Mouse (Mus musculus): ENCODE results near the gene Cdh4. TPM values are rescaled to one million over a fixed set of nuclear protein-coding genes. Genes with fewer than 3 reads are reported as not detected.

Cdh4 gene
- polyA plus RNA-seq, 2 experiments = 0.07 to 0.09 TPM

- H3K27me3 ChIP-seq (ENCODE audit: control insufficient read depth, insufficient read depth, low read length) = no peaks in the 10 kb centered on the region
- H3K4me1 ChIP-seq (replicated peaks; ENCODE audit: control insufficient read depth in 2 of 2, insufficient read depth in 2 of 2, low read length in 1 of 2) = no peaks in the 10 kb centered on the region
- H3K4me3 ChIP-seq (ENCODE audit: insufficient read depth in 1 of 2, low read depth in 2 of 2, low read length in 2 of 2) = no peak overlapping the region
- DNase-seq (ENCODE audit: low read depth in 3 of 3, low spot score in 3 of 3) (no peak), ATAC-seq (ENCODE audit: insufficient read depth) (no peak)
- H3K9me3 ChIP-seq (ENCODE audit: control insufficient read depth, low read length) = no peaks in the 10 kb centered on the region
- no peak overlapping the region for H3K4me2 ChIP-seq (ENCODE audit: low read depth)
- 80% methylated on average over 6 of the region's 6 CpGs for WGBS (ENCODE audit: insufficient replicate concordance)
- TF ChIP-seq EP300 (IDR thresholded peaks at IDR 0.05; ENCODE audit: low read depth) (no peak), CTCF (IDR thresholded peaks at IDR 0.05; ENCODE audit: low read depth) (no peak)
- peaks cover 29% of the 10 kb centered on the region for H3K36me3 ChIP-seq (replicated peaks; ENCODE audit: control insufficient read depth, insufficient read depth, low read depth)
- H3K27ac ChIP-seq = no peak overlapping the region
- H3K9ac ChIP-seq (replicated peaks) = no peak overlapping the region
Observed at GRCm38 (mm10) chr2:179924038-179924437, 481.8 kb downstream of the Cdh4 start.

GRCm38 (mm10) chr2:179929166-179929565, 486.9 kb downstream of the Cdh4 start:
- H3K27ac ChIP-seq = no peak overlapping the region
- TF ChIP-seq CTCF (IDR thresholded peaks at IDR 0.05; ENCODE audit: low read depth) (no peak), EP300 (IDR thresholded peaks at IDR 0.05; ENCODE audit: low read depth) (no peak)
- H3K27me3 ChIP-seq (ENCODE audit: control insufficient read depth, insufficient read depth, low read length) = no peaks in the 10 kb centered on the region
- H3K4me2 ChIP-seq (ENCODE audit: low read depth) = no peak overlapping the region
- DNase-seq (ENCODE audit: low read depth in 3 of 3, low spot score in 3 of 3) (no peak), ATAC-seq (ENCODE audit: insufficient read depth) (no peak)
- H3K36me3 ChIP-seq (replicated peaks; ENCODE audit: control insufficient read depth, insufficient read depth, low read depth) = peaks cover 23% of the 10 kb centered on the region
- no peaks in the 10 kb centered on the region for H3K9me3 ChIP-seq (ENCODE audit: control insufficient read depth, low read length)
- no peaks in the 10 kb centered on the region for H3K4me1 ChIP-seq (replicated peaks; ENCODE audit: control insufficient read depth in 2 of 2, insufficient read depth in 2 of 2, low read length in 1 of 2)
- no peak overlapping the region for H3K4me3 ChIP-seq (ENCODE audit: insufficient read depth in 1 of 2, low read depth in 2 of 2, low read length in 2 of 2)
- WGBS (ENCODE audit: insufficient replicate concordance) = 84% methylated on average over 13 of the region's 13 CpGs
- no peak overlapping the region for H3K9ac ChIP-seq (replicated peaks)

- ATAC-seq (ENCODE audit: insufficient read depth) (no peak), DNase-seq (ENCODE audit: low read depth in 3 of 3, low spot score in 3 of 3) (no peak)
- no peaks in the 10 kb centered on the region for H3K27me3 ChIP-seq (ENCODE audit: control insufficient read depth, insufficient read depth, low read length)
- H3K4me3 ChIP-seq (ENCODE audit: insufficient read depth in 1 of 2, low read depth in 2 of 2, low read length in 2 of 2) = no peak overlapping the region
- H3K9ac ChIP-seq (replicated peaks) = no peak overlapping the region
- peaks cover 23% of the 10 kb centered on the region for H3K36me3 ChIP-seq (replicated peaks; ENCODE audit: control insufficient read depth, insufficient read depth, low read depth)
- no peaks in the 10 kb centered on the region for H3K9me3 ChIP-seq (ENCODE audit: control insufficient read depth, low read length)
- H3K4me2 ChIP-seq (ENCODE audit: low read depth) = no peak overlapping the region
- no peak for TF ChIP-seq CTCF (IDR thresholded peaks at IDR 0.05; ENCODE audit: low read depth)
- TF ChIP-seq EP300 (IDR thresholded peaks at IDR 0.05; ENCODE audit: low read depth) = no peak
- 89% methylated on average over 16 of the region's 16 CpGs for WGBS (ENCODE audit: insufficient replicate concordance)
- H3K4me1 ChIP-seq (replicated peaks; ENCODE audit: control insufficient read depth in 2 of 2, insufficient read depth in 2 of 2, low read length in 1 of 2) = no peaks in the 10 kb centered on the region; a peak in 1 of 4 replicates
- H3K27ac ChIP-seq = no peak overlapping the region
Observed at GRCm38 (mm10) chr2:179931741-179932140, 489.5 kb downstream of the Cdh4 start.

GRCm38 (mm10) chr2:179934165-179934564, 491.9 kb downstream of the Cdh4 start:
- no peaks in the 10 kb centered on the region for H3K27me3 ChIP-seq (ENCODE audit: control insufficient read depth, insufficient read depth, low read length)
- TF ChIP-seq EP300 (IDR thresholded peaks at IDR 0.05; ENCODE audit: low read depth) (no peak), CTCF (IDR thresholded peaks at IDR 0.05; ENCODE audit: low read depth) (no peak)
- 58% methylated on average over 3 of the region's 3 CpGs for WGBS (ENCODE audit: insufficient replicate concordance)
- no peak overlapping the region for H3K4me2 ChIP-seq (ENCODE audit: low read depth)
- peaks cover 0 to 2% of the 10 kb centered on the region in 2 experiments; a peak in 1 of 4 replicates for H3K4me1 ChIP-seq (replicated peaks; ENCODE audit: control insufficient read depth in 2 of 2, insufficient read depth in 2 of 2, low read length in 1 of 2)
- no peaks in the 10 kb centered on the region for H3K9me3 ChIP-seq (ENCODE audit: control insufficient read depth, low read length)
- no peak overlapping the region for H3K27ac ChIP-seq
- no peak for DNase-seq (ENCODE audit: low read depth in 3 of 3, low spot score in 3 of 3)
- no peak for ATAC-seq (ENCODE audit: insufficient read depth)
- no peak overlapping the region for H3K9ac ChIP-seq (replicated peaks)
- H3K4me3 ChIP-seq (ENCODE audit: insufficient read depth in 1 of 2, low read depth in 2 of 2, low read length in 2 of 2) = no peak overlapping the region
- peaks cover 19% of the 10 kb centered on the region for H3K36me3 ChIP-seq (replicated peaks; ENCODE audit: control insufficient read depth, insufficient read depth, low read depth)

GRCm38 (mm10) chr2:179937091-179937490, 494.9 kb downstream of the Cdh4 start:
- H3K9me3 ChIP-seq (ENCODE audit: control insufficient read depth, low read length) = no peaks in the 10 kb centered on the region
- no peak overlapping the region for H3K4me2 ChIP-seq (ENCODE audit: low read depth)
- peaks cover 12% of the 10 kb centered on the region for H3K36me3 ChIP-seq (replicated peaks; ENCODE audit: control insufficient read depth, insufficient read depth, low read depth)
- peaks cover 0 to 2% of the 10 kb centered on the region in 2 experiments; a peak in 1 of 4 replicates for H3K4me1 ChIP-seq (replicated peaks; ENCODE audit: control insufficient read depth in 2 of 2, insufficient read depth in 2 of 2, low read length in 1 of 2)
- no peak for ATAC-seq (ENCODE audit: insufficient read depth)
- DNase-seq (ENCODE audit: low read depth in 3 of 3, low spot score in 3 of 3) = no peak
- no peak overlapping the region for H3K27ac ChIP-seq
- WGBS (ENCODE audit: insufficient replicate concordance) = 18% methylated on average over 4 of the region's 4 CpGs
- no peaks in the 10 kb centered on the region for H3K27me3 ChIP-seq (ENCODE audit: control insufficient read depth, insufficient read depth, low read length)
- no peak overlapping the region for H3K4me3 ChIP-seq (ENCODE audit: insufficient read depth in 1 of 2, low read depth in 2 of 2, low read length in 2 of 2)
- no peak for TF ChIP-seq EP300 (IDR thresholded peaks at IDR 0.05; ENCODE audit: low read depth)
- TF ChIP-seq CTCF (IDR thresholded peaks at IDR 0.05; ENCODE audit: low read depth) = no peak
- H3K9ac ChIP-seq (replicated peaks) = no peak overlapping the region
